Mouse (Mus musculus): ENCODE data around the gene Cln6. TPM values are rescaled to one million over a fixed set of nuclear protein-coding genes. Genes with fewer than 3 reads are reported as not detected.

Gene Cln6
- polyA plus RNA-seq (2015; fragmentation: Illumina TruSeq; extraction: RNeasy Lipid Tissue Mini Kit (QIAGEN cat#74804); ENCODE audit: insufficient read depth, low replicate concordance): 12.2 TPM

DNA sequence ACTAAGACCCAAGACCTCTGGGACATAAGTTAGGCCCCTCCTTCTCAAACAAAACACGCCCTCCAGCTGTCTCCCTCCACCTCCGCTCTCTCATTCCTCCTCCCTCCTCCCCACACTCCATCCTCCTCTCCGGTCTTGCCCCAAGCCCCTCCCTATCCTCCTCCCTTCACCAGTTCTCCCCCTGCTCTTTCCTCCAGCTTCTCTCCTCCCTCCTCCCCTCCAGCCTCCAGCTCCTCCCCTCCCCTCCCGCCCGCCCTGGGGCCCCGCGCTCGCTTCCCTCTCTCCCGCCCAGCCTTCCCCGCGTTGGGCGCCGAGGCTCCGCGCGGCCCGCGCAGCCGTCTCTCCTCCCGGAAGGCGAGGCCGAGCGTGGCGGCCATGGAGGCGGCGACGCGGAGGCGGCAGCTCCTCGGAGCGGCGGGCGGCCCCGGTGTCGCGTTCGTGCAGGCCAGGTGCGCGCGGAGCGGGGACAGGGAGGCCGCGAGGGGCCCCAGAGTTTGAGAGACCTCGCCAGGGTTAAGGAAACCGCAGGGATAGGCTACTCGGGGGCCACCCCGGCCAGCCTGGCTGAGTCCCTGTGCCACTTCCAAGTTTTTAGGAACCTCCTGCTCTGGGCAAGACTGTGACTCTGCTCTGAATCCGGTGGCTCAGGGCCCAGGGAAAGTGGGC is at the start of gene Cln6:
TSS of gene Cln6 (plus strand) at position 280 of the 666 bp plus-strand sequence.

DNA sequence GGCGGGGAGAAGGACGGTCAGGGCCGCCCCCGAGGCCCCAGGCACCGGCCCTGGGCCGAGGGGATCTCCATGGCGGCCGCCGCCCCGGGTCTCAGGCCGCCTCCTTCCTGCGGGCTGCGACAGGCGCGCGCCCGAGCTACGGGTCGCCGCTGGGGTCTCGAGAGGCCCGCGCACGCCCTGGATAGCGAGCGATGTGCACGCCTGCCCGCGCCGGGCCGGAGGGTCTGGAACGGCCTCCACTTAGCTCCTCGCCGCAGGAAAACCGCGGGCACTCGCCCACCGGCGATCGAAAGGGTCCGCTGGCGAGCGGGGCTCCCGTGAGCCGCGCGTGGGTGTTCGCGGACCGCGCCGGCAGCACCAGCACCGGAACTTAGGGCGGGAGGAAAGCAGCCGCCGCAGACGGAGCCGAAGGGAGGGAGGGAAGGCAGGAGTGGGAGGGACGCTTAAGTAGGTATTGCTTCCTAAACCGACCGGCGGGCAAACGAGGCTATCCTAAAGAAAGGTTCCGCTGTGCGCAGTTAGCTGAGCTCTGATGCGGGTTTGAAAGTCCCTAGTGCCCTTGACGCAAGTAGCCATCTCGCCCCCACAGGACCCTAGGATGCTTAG is 27.0 kb upstream of the Cln6 start, which contains the start of gene Fem1b:
TSS of gene Fem1b (minus strand) at position 419 of the 606 bp plus-strand sequence.

DNA sequence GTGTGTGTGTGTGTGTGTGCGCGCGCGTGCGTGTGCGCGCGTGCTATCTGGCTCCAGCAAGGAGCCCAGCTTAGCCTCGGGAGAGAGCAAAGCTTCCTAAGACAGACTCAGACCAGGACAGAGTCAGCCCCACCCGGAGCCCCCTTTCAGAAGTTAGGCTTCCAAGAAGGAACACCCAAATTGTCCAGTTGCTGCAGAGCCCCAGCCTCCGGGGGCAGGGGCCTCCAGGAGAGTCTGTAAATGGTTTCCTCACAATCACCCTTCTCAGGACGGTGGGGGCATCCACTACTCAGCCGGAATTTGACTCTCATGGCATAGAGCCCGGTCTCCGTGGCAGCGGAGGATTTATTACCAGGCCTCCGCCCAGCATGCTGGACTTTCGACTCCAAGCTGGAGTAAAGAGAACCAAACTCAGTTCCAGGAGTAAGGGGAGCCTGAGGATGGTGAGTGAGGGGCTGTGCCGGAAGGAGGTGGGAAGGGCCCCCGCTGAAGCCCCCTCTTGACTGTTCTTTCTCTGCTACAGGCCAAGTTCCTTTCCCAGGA is 19.2 kb downstream of the Cln6 start, which contains the start of gene Calml4:
TSS of gene Calml4 (plus strand) at position 362 of the 543 bp plus-strand sequence.

Other genes with a start within 250 kb of the Cln6 start
- gene Itga11, start 161.0 kb upstream of the Cln6 start, polyA plus RNA-seq (2015; fragmentation: Illumina TruSeq; extraction: RNeasy Lipid Tissue Mini Kit (QIAGEN cat#74804); ENCODE audit: insufficient read depth, low replicate concordance): 1.1 TPM
- 30.0 TPM for gene Fem1b, start 26.9 kb upstream of the Cln6 start, polyA plus RNA-seq (2015; fragmentation: Illumina TruSeq; extraction: RNeasy Lipid Tissue Mini Kit (QIAGEN cat#74804); ENCODE audit: insufficient read depth, low replicate concordance)
- 6.8 TPM for gene Calml4, start 19.3 kb downstream of the Cln6 start, polyA plus RNA-seq (2015; fragmentation: Illumina TruSeq; extraction: RNeasy Lipid Tissue Mini Kit (QIAGEN cat#74804); ENCODE audit: insufficient read depth, low replicate concordance)
- gene Pias1, start 149.1 kb downstream of the Cln6 start, polyA plus RNA-seq (2015; fragmentation: Illumina TruSeq; extraction: RNeasy Lipid Tissue Mini Kit (QIAGEN cat#74804); ENCODE audit: insufficient read depth, low replicate concordance): 72.5 TPM

Measured in spleen, adult 10 weeks (tissue).